Comparison of ENCODE assay signal across 7 mouse cellular contexts in genomic region chr2:60901511-60901951, GRCm38 (mm10).
DNase-seq lines count a peak whose midpoint lies in the region; ATAC-seq lines count a peak whose summit lies in the region.

No protein-coding gene starts in this region.

- no peaks in the 10 kb centered on the region for H3K36me3 ChIP-seq in liver, embryonic 12.5 days
- H3K36me3 ChIP-seq in stomach, embryonic 15.5 days = no peaks in the 10 kb centered on the region

- WGBS in liver, embryonic 12.5 days (ENCODE audit: insufficient replicate concordance) = 16% methylated on average over 15 of the region's 15 CpGs
- WGBS in stomach, embryonic 15.5 days = 64% methylated on average over 15 of the region's 15 CpGs

- DNase-seq in adipocyte (ENCODE audit: low spot score) = peak; percentile 86
- DNase-seq in brain, adult 2 months (ENCODE audit: low read depth, low spot score) = peak; percentile 66
- DNase-seq in heart, postnatal 14 days = peak; percentile 58 to 60
- no peak for DNase-seq in thymus, postnatal 0 days (ENCODE audit: low spot score)

- H3K4me3 ChIP-seq in liver, embryonic 12.5 days = no peak overlapping the region
- no peak overlapping the region for H3K4me3 ChIP-seq in stomach, embryonic 15.5 days (replicated peaks)

- no peak overlapping the region for H3K9ac ChIP-seq in liver, embryonic 12.5 days
- H3K9ac ChIP-seq in stomach, embryonic 15.5 days = no peak overlapping the region

- peaks cover 18% of the 10 kb centered on the region for H3K4me1 ChIP-seq in liver, embryonic 12.5 days
- H3K4me1 ChIP-seq in stomach, embryonic 15.5 days = peaks cover 9% of the 10 kb centered on the region; the same call in 1 of the 2 replicates

- H3K27me3 ChIP-seq in liver, embryonic 12.5 days (replicated peaks) = no peaks in the 10 kb centered on the region
- H3K27me3 ChIP-seq in stomach, embryonic 15.5 days (replicated peaks) = no peaks in the 10 kb centered on the region

- intact Hi-C loops in heart, postnatal 14 days (cut with DNase I) = loop anchor here (5.0 to 10.0 kb wide), 3 partner anchors 94 to 233 kb away; partner anchors contain the start of gene Itgb6

- ATAC-seq in liver, embryonic 12.5 days = no peak
- no peak; the same call in 1 of the 2 replicates for ATAC-seq in stomach, embryonic 15.5 days (ENCODE audit: insufficient read depth, low FRiP score, low read depth)
- ATAC-seq in erythroblast, adult 5-6 weeks (replicated peaks; ENCODE audit: low FRiP score, poor library complexity, severe bottlenecking) = no peak

- H3K4me2 ChIP-seq in liver, embryonic 12.5 days = peak overlapping the region; percentile 45
- no peak overlapping the region for H3K4me2 ChIP-seq in stomach, embryonic 15.5 days

- no peak overlapping the region for H3K27ac ChIP-seq in liver, embryonic 12.5 days
- peak overlapping the region; percentile 78 for H3K27ac ChIP-seq in stomach, embryonic 15.5 days

- H3K9me3 ChIP-seq in liver, embryonic 12.5 days (replicated peaks) = no peaks in the 10 kb centered on the region
- no peaks in the 10 kb centered on the region for H3K9me3 ChIP-seq in stomach, embryonic 15.5 days
